Mouse (Mus musculus) heart, postnatal 0 days (tissue): ENCODE measurements around the gene Cblc. TPM values are rescaled to one million over a fixed set of nuclear protein-coding genes. Genes with fewer than 3 reads are reported as not detected.

Experiments used
- ATAC-seq: fragments of 200-750 bp; cut with Nextera tagmentation; 2 replicates; pipeline ENCODE4 v1.8.0; 2017; ENCODE audit warnings: low read depth, moderate number of reproducible peaks, moderate library complexity; ENCODE audit not compliant: insufficient read depth
- DNase-seq: peaks from one replicate; pipeline ENCODE4 v3.0.0-alpha.2; 2016; ENCODE audit warnings: low spot score
- H3K27ac ChIP-seq: fragments of 300-500 bp; sonication (generic); 2 replicates; pipeline ENCODE4 v1.5.1; 2014; ENCODE audit warnings: low read depth, mild to moderate bottlenecking
- H3K27me3 ChIP-seq: fragments of 300-500 bp; sonication (generic); 2 replicates; pipeline ENCODE4 v1.6.1; 2014; ENCODE audit warnings: low read length, mixed read lengths; ENCODE audit not compliant: control insufficient read depth, insufficient read depth
- H3K36me3 ChIP-seq: fragments of 300-500 bp; sonication (generic); replicated peaks from 2 replicates; pipeline ENCODE4 v1.6.1; 2014; ENCODE audit warnings: low read length, mixed read lengths; ENCODE audit not compliant: control insufficient read depth, insufficient read depth
- H3K4me1 ChIP-seq: fragments of 300-500 bp; sonication (generic); 2 replicates; pipeline ENCODE4 v1.6.1; 2014; ENCODE audit warnings: antibody characterized with exemption; ENCODE audit not compliant: control insufficient read depth, insufficient read depth
- H3K4me2 ChIP-seq: fragments of 300-500 bp; sonication (generic); 2 replicates; pipeline ENCODE4 v1.6.1; 2014; ENCODE audit warnings: low read depth, mild to moderate bottlenecking, low read length, moderate library complexity
- H3K4me3 ChIP-seq: fragments of 300-500 bp; sonication (generic); 2 replicates; pipeline ENCODE4 v1.5.1; 2014; ENCODE audit warnings: low read depth, low read length
- H3K9ac ChIP-seq: fragments of 300-500 bp; sonication (generic); replicated peaks from 2 replicates; pipeline ENCODE4 v1.6.1; 2014; ENCODE audit warnings: low read depth, low read length, mixed read lengths
- H3K9me3 ChIP-seq: fragments of 300-500 bp; sonication (generic); replicated peaks from 2 replicates; pipeline ENCODE4 v1.6.1; 2016; ENCODE audit warnings: low read length; ENCODE audit not compliant: control insufficient read depth
- CTCF ChIP-seq: IDR thresholded peaks from 2 replicates; pipeline ENCODE4 v1.5.1; 2016; ENCODE audit warnings: antibody characterized with exemption, control low read depth, low read depth
- EP300 ChIP-seq: IDR thresholded peaks from 2 replicates; pipeline ENCODE4 v1.6.1; 2016; ENCODE audit warnings: antibody characterized with exemption, low read depth
- WGBS: fragments of 180-500 bp; shearing (Covaris S2); extraction: QIAGEN DNeasy Blood & Tissue Kit; methylation state at CpG from one replicate; pipeline ENCODE4 v1.1.7; 2014; 5-methylcytosine and 5-hydroxymethylcytosine counted together
- polyA plus RNA-seq: library from polyadenylated mRNA; unstranded; fragments of >200 nt; fragmentation: Nextera tagmentation; extraction: Ambion mirVana; gene quantifications from 2 replicates; pipeline ENCODE4 v1.2.1, GENCODE M21; 2015
- total RNA-seq: library from RNA; depleted of rRNA; stranded (reverse); fragments of >200 nt; gene quantifications from 2 replicates; pipeline ENCODE4 v1.2.3, GENCODE M21; 2014; ENCODE audit warnings: low replicate concordance

The Cblc gene
- total and polyA plus RNA-seq, 2 experiments from 2014 or later, result 0.36 TPM; not detected in 1

DNA sequence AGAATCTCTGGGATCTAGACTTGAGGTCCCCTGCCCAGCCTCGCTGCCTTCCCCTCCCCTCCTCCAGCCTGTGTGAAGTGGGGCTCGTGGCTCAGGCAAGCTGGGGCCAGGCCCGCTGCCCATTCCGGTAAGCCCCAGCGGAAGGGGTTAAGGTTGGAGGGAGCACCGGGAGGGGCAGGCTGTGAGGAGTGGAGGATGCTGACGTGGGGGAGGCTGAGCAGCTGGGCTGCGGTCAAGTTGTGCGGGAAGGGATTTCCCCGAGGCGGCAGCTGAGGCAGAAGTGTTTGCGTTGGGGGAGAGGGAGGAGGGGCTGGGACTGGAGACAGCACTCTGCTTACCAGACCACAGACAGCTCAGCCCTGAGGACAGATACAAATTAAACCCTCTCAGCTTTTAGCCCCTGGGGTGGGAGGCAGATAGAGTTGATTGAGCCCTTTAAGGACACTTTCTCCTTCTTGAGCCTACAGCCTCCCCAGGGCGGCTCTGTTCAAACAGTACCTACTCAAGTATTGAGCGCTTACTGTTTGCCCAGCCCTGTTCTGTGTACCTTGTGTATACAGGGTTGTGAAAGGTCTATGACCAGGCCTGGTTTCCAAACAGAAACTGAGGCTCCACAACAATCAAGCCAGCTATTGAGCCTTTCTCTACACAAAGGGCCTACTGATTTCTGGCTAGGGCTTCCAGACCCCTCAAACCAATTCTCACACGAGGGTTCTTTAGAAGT lies 20.9 kb upstream of the Cblc start:
- Histone ChIP-seq H3K4me2 (peak overlapping the region; percentile 73), H3K4me3 (0 out of 2 replicates have a peak overlapping the region, but pooled peaks have one; percentile 1), H3K36me3 (no peaks in the 10 kb centered on the region), H3K4me1 (peaks cover 13% of the 10 kb centered on the region), H3K9ac (no peak overlapping the region), H3K27ac (peak overlapping the region; percentile 67), H3K9me3 (no peaks in the 10 kb centered on the region), H3K27me3 (peaks cover 12% of the 10 kb centered on the region)
- ATAC-seq (peak; percentile 30; the same call in 1 of the 2 replicates), DNase-seq (peak; percentile 52)
- TF ChIP-seq CTCF (no peak), EP300 (no peak)
- 17% methylated on average over 15 of the region's 15 CpGs for WGBS

DNA sequence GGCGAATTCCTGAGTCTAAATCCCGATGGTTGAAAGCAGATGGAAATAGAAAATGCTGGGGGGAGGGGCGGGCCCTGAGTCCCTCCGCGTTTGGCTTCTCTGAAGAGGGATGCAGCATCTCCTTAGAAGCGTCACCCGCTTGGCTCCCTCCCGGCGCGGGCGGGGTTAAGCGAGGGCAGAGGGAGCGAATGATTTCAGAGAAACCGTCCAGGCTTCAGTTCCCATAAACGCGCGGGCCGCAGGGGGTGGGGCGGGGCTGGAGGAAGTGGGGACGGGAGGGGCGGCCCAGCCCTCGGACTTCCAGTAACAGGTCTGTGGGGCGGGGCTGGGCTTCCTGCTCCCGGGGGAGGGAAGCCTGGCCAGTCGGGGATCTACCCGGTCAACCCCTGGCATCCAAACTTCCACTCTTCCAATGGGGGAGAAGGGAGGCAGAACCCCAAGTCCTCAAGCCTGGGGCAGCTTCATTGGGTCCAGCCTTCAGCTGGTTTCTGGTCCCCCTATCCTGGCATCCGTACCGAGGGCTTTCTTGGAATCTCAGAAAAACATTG lies 19.7 kb upstream of the Cblc start:
- TF ChIP-seq EP300 (no peak), CTCF (no peak)
- under 1% methylated on average over 28 of the region's 28 CpGs for WGBS
- peaks cover 13% of the 10 kb centered on the region for H3K4me1 ChIP-seq
- ATAC-seq (peak; percentile 83), DNase-seq (peak; percentile 77)
- H3K27ac ChIP-seq, result peak overlapping the region; percentile 67
- H3K9me3 ChIP-seq, result no peaks in the 10 kb centered on the region
- H3K27me3 ChIP-seq, result peaks cover 14% of the 10 kb centered on the region
- H3K4me3 ChIP-seq, result peak overlapping the region; percentile 47
- no peaks in the 10 kb centered on the region for H3K36me3 ChIP-seq
- peak overlapping the region; percentile 73 for H3K4me2 ChIP-seq
- peak overlapping the region; percentile 46 for H3K9ac ChIP-seq

DNA sequence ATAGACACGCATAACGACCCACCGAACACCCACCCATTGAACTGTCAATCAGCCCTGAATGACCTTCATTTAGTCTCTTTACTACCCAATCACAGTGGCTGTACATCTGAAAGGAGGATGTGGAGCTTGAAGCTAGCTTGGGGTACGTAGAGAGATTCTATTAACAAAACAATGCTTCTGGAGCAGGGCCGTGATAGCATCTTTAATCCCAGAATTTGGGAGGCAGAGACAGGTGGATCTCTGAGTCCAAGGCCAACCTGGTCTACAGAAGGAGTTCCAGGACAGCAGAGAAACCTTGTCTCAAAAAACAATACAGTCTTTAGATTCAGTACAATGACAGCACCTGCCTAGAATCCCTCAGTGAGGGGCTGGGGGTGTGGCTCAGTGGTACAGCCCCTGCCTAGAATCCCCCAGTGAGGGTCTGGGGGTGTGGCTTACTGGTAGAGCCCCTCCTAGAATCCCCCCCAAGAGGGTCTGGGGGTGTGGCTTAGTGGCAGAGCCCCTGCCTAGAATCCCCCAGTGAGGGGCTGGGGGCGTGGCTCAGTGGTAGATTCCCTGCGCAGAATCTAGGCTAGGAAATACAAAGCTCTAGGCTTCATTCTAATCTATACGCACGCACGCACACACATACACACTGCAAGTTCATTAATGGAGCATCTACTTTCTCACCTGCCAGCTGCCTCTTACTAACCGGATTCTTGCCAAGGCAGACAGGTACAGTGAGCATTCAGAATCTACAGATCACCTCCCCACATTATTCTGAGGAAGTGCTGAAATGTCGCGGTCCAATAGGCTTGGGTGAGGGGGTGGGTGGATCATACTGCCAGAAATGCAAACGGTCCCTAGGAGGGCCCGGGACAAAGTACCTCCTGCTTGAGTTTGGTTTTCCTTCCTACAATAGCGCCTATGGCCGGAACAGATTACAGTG lies 19.0 kb upstream of the Cblc start:
- Histone ChIP-seq H3K9me3 (no peaks in the 10 kb centered on the region), H3K27ac (peak overlapping the region; percentile 67; the same call in 1 of the 2 replicates), H3K4me1 (peaks cover 13% of the 10 kb centered on the region), H3K27me3 (peaks cover 21% of the 10 kb centered on the region), H3K4me2 (peak overlapping the region; percentile 73), H3K36me3 (no peaks in the 10 kb centered on the region), H3K4me3 (peak overlapping the region; percentile 47), H3K9ac (peak overlapping the region; percentile 46; the same call in 1 of the 2 replicates)
- ATAC-seq, result peak; percentile 37; the same call in 1 of the 2 replicates
- TF ChIP-seq EP300, result no peak
- no peak for TF ChIP-seq CTCF
- 33% methylated on average over 17 of the region's 17 CpGs for WGBS
- no peak for DNase-seq

DNA sequence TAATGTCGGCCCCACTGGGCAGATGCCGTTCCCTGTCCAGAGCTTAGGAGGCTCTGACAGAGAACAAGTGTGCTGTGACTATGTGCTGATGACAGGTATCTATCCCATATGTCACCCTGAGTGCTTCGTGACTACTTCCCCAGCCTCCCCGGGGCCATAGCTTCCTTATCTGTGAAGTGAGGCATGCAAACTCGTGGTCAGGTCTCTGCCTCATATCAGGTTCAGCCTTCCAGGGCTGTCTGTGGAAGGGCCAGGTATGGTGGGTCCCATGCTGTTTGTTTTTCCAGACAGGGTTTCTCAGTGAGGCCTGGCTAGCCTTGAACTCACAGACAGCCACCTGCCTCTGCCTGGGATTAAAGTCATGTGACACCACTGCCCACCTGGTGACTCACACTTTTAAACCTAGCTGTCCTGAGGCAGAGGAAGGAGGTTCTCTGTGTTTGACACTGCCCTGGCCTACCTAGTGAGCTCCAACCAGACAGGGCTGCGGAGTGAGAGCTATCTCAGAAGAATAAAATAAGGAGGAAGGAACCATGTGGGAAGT lies 17.0 kb upstream of the Cblc start:
- no peak overlapping the region for H3K27ac ChIP-seq
- H3K4me1 ChIP-seq, result peaks cover 21% of the 10 kb centered on the region
- DNase-seq (no peak), ATAC-seq (no peak)
- peaks cover 28% of the 10 kb centered on the region for H3K27me3 ChIP-seq
- H3K36me3 ChIP-seq, result no peaks in the 10 kb centered on the region
- no peak overlapping the region for H3K4me2 ChIP-seq
- H3K9me3 ChIP-seq, result no peaks in the 10 kb centered on the region
- H3K9ac ChIP-seq, result no peak overlapping the region
- 39% methylated on average over 6 of the region's 6 CpGs for WGBS
- no peak for TF ChIP-seq CTCF
- TF ChIP-seq EP300, result no peak
- H3K4me3 ChIP-seq, result no peak overlapping the region

GRCm38 (mm10) chr7:19813161-19813560 lies 16.6 kb upstream of the Cblc start:
- no peak overlapping the region for H3K4me2 ChIP-seq
- H3K27ac ChIP-seq, result no peak overlapping the region
- no peak for TF ChIP-seq EP300
- no peak for TF ChIP-seq CTCF
- H3K36me3 ChIP-seq, result no peaks in the 10 kb centered on the region
- no peak overlapping the region for H3K4me3 ChIP-seq
- no peaks in the 10 kb centered on the region for H3K9me3 ChIP-seq
- ATAC-seq, result no peak
- H3K4me1 ChIP-seq, result peaks cover 21% of the 10 kb centered on the region
- peaks cover 28% of the 10 kb centered on the region for H3K27me3 ChIP-seq
- no peak for DNase-seq
- WGBS, result 72% methylated on average over 4 of the region's 4 CpGs
- no peak overlapping the region for H3K9ac ChIP-seq
